Mouse (Mus musculus): ENCODE measurements around the gene Pi4k2a.

Pi4k2a gene

DNA sequence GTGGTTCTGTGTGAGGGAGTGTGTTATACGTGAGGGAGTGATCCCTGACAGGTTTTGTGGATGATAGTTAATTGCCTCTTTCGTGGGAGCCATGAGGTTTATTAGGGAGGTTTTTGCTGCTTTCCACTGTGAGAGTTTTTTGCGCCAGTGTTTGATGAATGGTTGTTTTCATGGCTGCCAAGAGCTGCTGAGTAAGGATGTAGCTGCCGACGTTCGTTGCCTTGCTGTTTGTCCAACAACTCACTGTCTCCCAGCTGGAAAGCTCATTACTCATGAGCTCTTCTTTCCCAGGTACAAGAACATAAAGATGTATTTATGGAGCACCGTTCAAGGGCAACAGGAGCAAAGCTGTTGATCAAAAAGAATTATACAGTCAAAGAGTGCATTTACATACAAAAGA lies 73.9 kb downstream of the Pi4k2a start:
- no peak for DNase-seq (ENCODE audit: low read depth, low spot score)

DNA sequence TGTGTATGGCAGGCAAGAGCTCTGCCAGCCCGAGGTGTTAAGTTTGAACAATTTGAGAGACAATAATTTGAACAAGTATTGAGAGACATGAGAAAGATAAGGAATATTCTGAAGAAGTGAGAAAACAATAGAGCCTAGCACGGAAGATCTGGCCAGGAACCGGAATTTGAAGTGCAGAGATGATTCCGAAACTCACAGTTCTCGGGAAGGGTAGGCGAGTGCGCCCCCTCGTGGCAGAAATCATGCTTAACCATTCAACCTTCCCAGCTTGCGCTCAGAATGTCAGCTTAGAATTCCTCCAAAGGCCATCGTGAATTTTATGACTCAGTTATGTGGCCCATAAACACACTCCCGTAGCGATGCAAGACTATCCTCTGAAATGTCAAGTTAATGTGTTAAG lies 75.9 kb downstream of the Pi4k2a start:
- DNase-seq (ENCODE audit: low read depth, low spot score) = peak; percentile 60

DNA sequence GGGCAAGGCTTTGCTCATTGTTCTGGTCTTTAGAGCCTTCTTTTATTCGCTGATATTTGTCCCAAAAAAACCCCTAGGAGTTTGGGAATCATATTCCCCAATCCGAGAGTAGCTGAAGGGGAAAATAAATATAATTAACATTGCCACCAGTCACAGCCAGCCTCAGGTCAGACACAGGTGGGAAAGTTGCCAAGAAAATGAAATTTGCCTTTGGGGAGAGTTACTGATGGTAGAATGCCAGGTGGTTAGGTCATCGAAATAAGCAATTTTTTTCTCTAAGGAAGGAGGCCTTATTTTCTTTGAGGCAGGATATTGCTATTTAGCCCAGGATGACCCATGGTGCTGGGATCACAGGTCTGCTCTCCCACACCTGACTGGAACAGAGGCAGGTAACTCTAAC lies 76.5 kb downstream of the Pi4k2a start:
- DNase-seq (ENCODE audit: low read depth, low spot score) = no peak

DNA sequence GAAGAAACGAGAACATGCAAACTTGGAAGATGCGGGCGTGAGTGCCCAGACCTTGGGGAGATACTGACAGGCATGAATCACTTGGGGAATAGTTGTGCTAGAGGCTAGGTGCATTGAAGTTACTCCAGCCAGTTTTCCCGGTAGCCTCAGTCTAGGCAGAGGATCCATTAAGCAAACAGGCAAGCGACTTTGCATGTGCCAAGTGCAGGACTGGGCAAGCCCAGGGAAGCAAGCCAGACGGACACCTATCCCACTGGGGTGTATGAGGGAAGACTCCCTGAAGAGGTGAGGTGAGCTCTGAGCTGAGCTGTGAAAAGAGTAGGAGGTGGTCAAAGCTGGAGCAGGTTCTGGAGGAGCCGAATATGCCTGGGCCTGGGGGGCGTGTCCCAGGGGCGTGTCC lies 77.2 kb downstream of the Pi4k2a start:
- DNase-seq (ENCODE audit: low read depth, low spot score) = no peak

- DNase-seq (ENCODE audit: low read depth, low spot score) = peak; percentile 17
These were observed 79.2 kb downstream of the Pi4k2a start for GRCm38 (mm10) chr19:42169322-42169975.

GRCm38 (mm10) chr19:42170025-42170969 lies 80.0 kb downstream of the Pi4k2a start:
- peak; percentile 93 for DNase-seq (ENCODE audit: low read depth, low spot score)
